Mouse (Mus musculus) monocyte, adult 2 months (primary cell): ENCODE results near the gene Fam124b.

Source experiments
- DNase-seq, 2 experiments: peaks; one replicate each; pipeline ENCODE4 v3.0.0; 2022; ENCODE audit warnings: low spot score in 2 of 2, low read depth in 1 of 2

Fam124b gene

GRCm38 (mm10) chr1:80177651-80178382, 40.5 kb downstream of the Fam124b start:
- DNase-seq = no peak

- no peak for DNase-seq
Observed at GRCm38 (mm10) chr1:80167706-80168105, 50.6 kb downstream of the Fam124b start.

- no peak for DNase-seq
Observed at GRCm38 (mm10) chr1:80166577-80166976, 51.7 kb downstream of the Fam124b start.

GRCm38 (mm10) chr1:80165391-80165790, 52.9 kb downstream of the Fam124b start:
- DNase-seq = no peak

- no peak for DNase-seq
Observed at GRCm38 (mm10) chr1:80162943-80163342, 55.3 kb downstream of the Fam124b start.

GRCm38 (mm10) chr1:80159586-80159985, 58.7 kb downstream of the Fam124b start:
- DNase-seq = no peak

- no peak for DNase-seq
Observed at GRCm38 (mm10) chr1:80154902-80155301, 63.4 kb downstream of the Fam124b start.

- DNase-seq = no peak
Observed at GRCm38 (mm10) chr1:80153125-80153716, 65.1 kb downstream of the Fam124b start.

- DNase-seq = no peak
Observed at GRCm38 (mm10) chr1:80150681-80151080, 67.6 kb downstream of the Fam124b start.
